Mouse (Mus musculus): ENCODE measurements at regions not wholly inside any gene's neighbourhood (a gene's known extent, or its start where the extent isn't known, plus 50 kb on each side); places are given as distances from the start of the nearest gene placed in this dataset.
A peak's percentile ranks its signal among the peaks of the same experiment; 100 is the strongest.

- DNase-seq: peak; percentile 64
Measured at GRCm38 (mm10) chr14:105397467-105397866, 139.1 kb downstream of the Ndfip2 start.

- no peak for DNase-seq
Measured at GRCm38 (mm10) chr14:105392079-105392813, 133.9 kb downstream of the Ndfip2 start.

- DNase-seq: no peak
Measured at GRCm38 (mm10) chr14:105391430-105391829, 133.1 kb downstream of the Ndfip2 start.

GRCm38 (mm10) chr14:105385119-105385518 lies 126.7 kb downstream of the Ndfip2 start:
- DNase-seq: no peak

GRCm38 (mm10) chr14:105383382-105383781 lies 125.0 kb downstream of the Ndfip2 start:
- DNase-seq: no peak

DNA sequence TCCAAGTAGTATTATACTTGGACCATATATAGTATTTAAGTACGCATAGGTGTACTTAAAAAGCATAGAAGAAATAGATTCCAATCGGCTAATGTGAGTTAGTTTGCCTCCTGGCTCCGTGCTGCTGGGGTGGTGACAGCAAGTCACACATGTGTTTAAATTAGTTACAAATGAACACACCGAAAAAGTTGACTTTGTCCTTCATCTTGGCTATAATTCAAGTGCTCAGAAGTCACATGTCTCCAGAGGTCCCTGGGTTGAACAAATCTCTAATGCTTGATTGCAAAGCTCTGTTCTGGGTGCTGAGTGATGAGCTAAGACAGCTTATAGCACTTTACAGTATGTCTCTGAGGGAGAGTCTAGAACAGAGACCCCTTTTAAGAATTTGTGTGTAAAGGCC lies 121.7 kb downstream of the Ndfip2 start:
- DNase-seq: no peak

DNA sequence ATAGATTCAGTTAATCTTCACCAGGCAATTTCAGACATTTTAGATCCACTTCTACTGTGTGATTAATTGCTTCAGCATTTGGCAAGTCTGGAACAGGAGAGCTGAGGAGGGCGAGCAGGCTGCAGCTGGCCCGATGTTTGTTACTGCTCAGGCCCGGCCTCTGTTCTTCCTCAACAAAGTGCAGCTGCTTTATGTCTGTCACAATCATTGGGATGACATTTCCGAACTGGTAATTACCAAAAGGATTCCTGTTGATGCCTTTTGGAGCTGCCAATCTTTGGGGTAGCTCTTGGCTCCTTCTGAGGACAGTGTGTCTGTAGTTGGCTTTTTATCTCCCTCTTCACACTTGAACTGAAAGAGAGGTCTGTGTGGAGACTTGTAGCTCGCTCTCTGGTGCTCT lies 119.4 kb downstream of the Ndfip2 start:
- no peak for DNase-seq

DNA sequence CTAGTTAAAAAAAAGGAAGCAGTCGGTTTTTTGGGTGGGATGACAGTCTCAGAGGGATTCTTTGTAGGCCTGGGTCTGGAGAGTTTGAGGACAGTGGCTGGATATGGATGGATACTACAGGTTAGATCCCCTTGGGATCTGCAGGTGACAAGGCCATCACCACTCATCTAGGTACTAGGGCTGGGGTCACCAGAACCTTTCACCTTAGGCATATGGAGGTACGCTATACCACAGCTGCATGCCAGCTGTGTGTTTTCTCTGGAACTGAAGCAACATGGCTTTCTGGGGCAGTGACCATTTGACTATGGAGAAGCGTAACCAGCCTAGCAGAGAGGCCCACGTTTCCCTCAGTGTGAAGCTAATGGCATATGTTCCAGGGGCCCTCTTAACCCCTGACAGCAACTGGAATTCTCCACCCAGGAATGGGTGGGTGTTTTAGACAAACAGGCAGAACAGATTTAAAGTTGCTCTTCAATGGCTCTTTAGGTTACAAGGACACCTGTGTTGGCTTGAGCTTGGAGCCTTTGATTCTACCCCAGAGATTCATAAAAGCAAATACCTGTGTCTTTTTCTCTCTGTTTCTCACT lies 118.8 kb downstream of the Ndfip2 start:
- DNase-seq: no peak

- DNase-seq: no peak
Measured at GRCm38 (mm10) chr14:105369637-105370435, 111.5 kb downstream of the Ndfip2 start.

DNA sequence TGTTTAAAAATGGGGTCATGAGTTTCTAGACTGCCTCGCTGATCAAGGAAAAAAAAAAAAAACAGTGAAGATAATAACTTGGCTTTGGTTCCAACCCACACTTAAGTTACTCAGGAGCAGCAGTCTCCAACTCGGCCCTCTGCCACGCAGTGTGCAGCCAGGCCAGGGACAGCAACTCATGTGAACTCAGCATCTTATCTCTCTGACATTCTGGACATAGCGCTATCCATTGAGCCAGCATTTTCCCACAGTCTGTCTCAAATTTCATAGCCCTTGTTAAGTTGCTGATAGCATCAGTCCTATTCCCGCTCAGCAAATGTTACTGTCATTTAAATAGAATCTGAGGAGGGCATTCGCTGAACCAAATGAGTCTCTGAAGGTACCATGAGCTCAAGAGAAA lies 102.2 kb downstream of the Ndfip2 start:
- DNase-seq: no peak

DNA sequence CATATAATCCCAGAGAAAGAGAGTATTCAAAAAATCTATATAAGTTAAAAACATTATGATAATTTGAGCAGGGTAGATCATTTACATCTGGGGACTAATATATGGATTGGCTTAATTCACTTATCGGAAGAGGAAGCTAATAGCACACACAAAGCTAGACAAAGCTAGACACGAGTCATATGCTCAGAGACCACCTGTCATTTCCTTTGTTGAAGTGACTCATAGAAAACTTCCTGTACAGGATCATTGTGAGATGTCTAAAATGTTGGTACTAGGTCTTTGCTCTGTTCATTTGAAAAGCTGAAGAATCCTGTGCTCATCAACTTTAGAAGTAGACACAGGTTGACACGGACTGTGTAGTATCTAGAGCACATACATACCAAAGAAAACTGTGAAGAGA lies 101.5 kb downstream of the Ndfip2 start:
- DNase-seq: no peak

All from cerebellum, adult 11-12 months (tissue).